Mouse (Mus musculus): ENCODE measurements around the gene Stmn3. TPM values are rescaled to one million over a fixed set of nuclear protein-coding genes. Genes with fewer than 3 reads are reported as not detected.
"Not testable (repeated sequence)": the region's sequence is repeated elsewhere in the genome, so short reads cannot be mapped to it uniquely, and the experiment has no call there.

Gene Stmn3
- polyA plus RNA-seq, 1 experiment from 2014 or later = 24.7 TPM

- H3K27me3 ChIP-seq = peaks cover 58% of the 10 kb centered on the region
- peak overlapping the region; percentile 21 for H3K4me3 ChIP-seq (replicated peaks)
- peaks cover 8% of the 10 kb centered on the region for H3K4me1 ChIP-seq
- 3% methylated on average over 35 of the region's 35 CpGs for WGBS
- H3K4me2 ChIP-seq (replicated peaks) = peak overlapping the region; percentile 22
- no peaks in the 10 kb centered on the region for H3K36me3 ChIP-seq
- ATAC-seq (ENCODE audit: insufficient number of reproducible peaks, low FRiP score, low TSS enrichment, low read depth) = peak; percentile 60; the same call in 1 of the 2 replicates
- H3K9ac ChIP-seq = no peak overlapping the region
- no peak overlapping the region for H3K27ac ChIP-seq (replicated peaks)
- H3K9me3 ChIP-seq (replicated peaks) = no peaks in the 10 kb centered on the region
Measured at GRCm38 (mm10) chr2:181313344-181314079, 788 bp downstream of the Stmn3 start.

- H3K36me3 ChIP-seq = no peaks in the 10 kb centered on the region
- WGBS = 15% methylated on average over 5 of the region's 5 CpGs
- H3K9me3 ChIP-seq (replicated peaks) = no peaks in the 10 kb centered on the region
- ATAC-seq (ENCODE audit: insufficient number of reproducible peaks, low FRiP score, low TSS enrichment, low read depth) = no peak
- H3K9ac ChIP-seq = no peak overlapping the region
- H3K4me3 ChIP-seq (replicated peaks) = peak overlapping the region; percentile 21; the same call in 1 of the 2 replicates
- no peak overlapping the region for H3K27ac ChIP-seq (replicated peaks)
- H3K27me3 ChIP-seq = peaks cover 58% of the 10 kb centered on the region
- peaks cover 8% of the 10 kb centered on the region for H3K4me1 ChIP-seq
- no peak overlapping the region for H3K4me2 ChIP-seq (replicated peaks)
Measured at GRCm38 (mm10) chr2:181313006-181313343, 1.3 kb downstream of the Stmn3 start.

GRCm38 (mm10) chr2:181312435-181312834 lies 1.9 kb downstream of the Stmn3 start:
- 67% methylated on average over 3 of the region's 3 CpGs for WGBS

GRCm38 (mm10) chr2:181307144-181307804 lies 7.0 kb downstream of the Stmn3 start:
- H3K27ac ChIP-seq (replicated peaks) = no peak overlapping the region
- no peak overlapping the region for H3K9ac ChIP-seq
- H3K27me3 ChIP-seq = peaks cover 36% of the 10 kb centered on the region
- H3K4me3 ChIP-seq (replicated peaks) = no peak overlapping the region
- no peak for ATAC-seq (ENCODE audit: insufficient number of reproducible peaks, low FRiP score, low TSS enrichment, low read depth)
- H3K4me1 ChIP-seq = no peaks in the 10 kb centered on the region; the same call in 1 of the 2 replicates
- no peak overlapping the region for H3K4me2 ChIP-seq (replicated peaks)
- H3K36me3 ChIP-seq = 0 out of 2 replicates have a peak, but pooled peaks cover under 1% of the 10 kb centered on the region
- 8% methylated on average over 30 of the region's 30 CpGs for WGBS
- H3K9me3 ChIP-seq (replicated peaks) = no peaks in the 10 kb centered on the region

More at GRCm38 (mm10) chr2:181312435-181312834, 1.9 kb downstream of the Stmn3 start:
- Histone ChIP-seq H3K4me2 (replicated peaks) (no peak overlapping the region), H3K9me3 (replicated peaks) (no peaks in the 10 kb centered on the region), H3K27me3 (peaks cover 64% of the 10 kb centered on the region), H3K27ac (replicated peaks) (no peak overlapping the region), H3K4me1 (peaks cover 8% of the 10 kb centered on the region), H3K36me3 (no peaks in the 10 kb centered on the region), H3K9ac (no peak overlapping the region), H3K4me3 (replicated peaks) (no peak overlapping the region)
- no peak for ATAC-seq (ENCODE audit: insufficient number of reproducible peaks, low FRiP score, low TSS enrichment, low read depth)

GRCm38 (mm10) chr2:181304944-181305343 lies 9.4 kb downstream of the Stmn3 start:
- Histone ChIP-seq H3K27me3 (peaks cover 24% of the 10 kb centered on the region), H3K9me3 (replicated peaks) (0 out of 2 replicates have a peak, but pooled peaks cover 6% of the 10 kb centered on the region), H3K36me3 (peaks cover 24% of the 10 kb centered on the region), H3K27ac (replicated peaks) (no peak overlapping the region), H3K4me2 (replicated peaks) (no peak overlapping the region), H3K4me1 (no peaks in the 10 kb centered on the region; the same call in 1 of the 2 replicates), H3K9ac (no peak overlapping the region), H3K4me3 (replicated peaks) (no peak overlapping the region)
- no peak for ATAC-seq (ENCODE audit: insufficient number of reproducible peaks, low FRiP score, low TSS enrichment, low read depth)
- WGBS = 93% methylated on average over 1 of the region's 1 CpGs

- no peak overlapping the region for H3K4me3 ChIP-seq (replicated peaks)
- peaks cover 30% of the 10 kb centered on the region for H3K36me3 ChIP-seq
- H3K9me3 ChIP-seq (replicated peaks) = 0 out of 2 replicates have a peak, but pooled peaks cover 6% of the 10 kb centered on the region
- ATAC-seq (ENCODE audit: insufficient number of reproducible peaks, low FRiP score, low TSS enrichment, low read depth) = no peak
- no peak overlapping the region for H3K9ac ChIP-seq
- no peak overlapping the region for H3K4me2 ChIP-seq (replicated peaks)
- peaks cover 15% of the 10 kb centered on the region for H3K27me3 ChIP-seq
- no peak overlapping the region for H3K27ac ChIP-seq (replicated peaks)
- H3K4me1 ChIP-seq = no peaks in the 10 kb centered on the region; the same call in 1 of the 2 replicates
- WGBS = 20% methylated on average over 3 of the region's 3 CpGs
Measured at GRCm38 (mm10) chr2:181302041-181302440, 12.3 kb downstream of the Stmn3 start.

- H3K4me3 ChIP-seq (replicated peaks) = no peak overlapping the region
- no peak for ATAC-seq (ENCODE audit: insufficient number of reproducible peaks, low FRiP score, low TSS enrichment, low read depth)
- H3K4me2 ChIP-seq (replicated peaks) = no peak overlapping the region
- H3K36me3 ChIP-seq = peaks cover 4% of the 10 kb centered on the region; the same call in 1 of the 2 replicates
- H3K9ac ChIP-seq = no peak overlapping the region
- no peaks in the 10 kb centered on the region for H3K9me3 ChIP-seq (replicated peaks)
- H3K4me1 ChIP-seq = peaks cover 14% of the 10 kb centered on the region
- WGBS = 68% methylated on average over 1 of the region's 1 CpGs
- H3K27me3 ChIP-seq = no peaks in the 10 kb centered on the region
- no peak overlapping the region for H3K27ac ChIP-seq (replicated peaks)
Measured at GRCm38 (mm10) chr2:181290937-181291336, 23.4 kb downstream of the Stmn3 start.

- no peaks in the 10 kb centered on the region for H3K27me3 ChIP-seq
- 72% methylated on average over 3 of the region's 3 CpGs for WGBS
- ATAC-seq (ENCODE audit: insufficient number of reproducible peaks, low FRiP score, low TSS enrichment, low read depth) = no peak
Measured at GRCm38 (mm10) chr2:181288691-181289090, 25.6 kb downstream of the Stmn3 start.

GRCm38 (mm10) chr2:181287958-181288350 lies 26.3 kb downstream of the Stmn3 start, which contains the start of gene Gmeb2:
Gene Gmeb2, minus strand, starts transcription at chr2:181288035.
- Histone ChIP-seq H3K4me1 (peaks cover 14% of the 10 kb centered on the region), H3K27ac (replicated peaks) (peak within 1 kb of the TSS; percentile 95), H3K4me2 (replicated peaks) (peak within 1 kb of the TSS; percentile 58), H3K9ac (peak within 1 kb of the TSS; percentile 69), H3K4me3 (replicated peaks) (peak within 1 kb of the TSS; percentile 69)
- ATAC-seq (ENCODE audit: insufficient number of reproducible peaks, low FRiP score, low TSS enrichment, low read depth) = peak; percentile 97
- H3K9me3 ChIP-seq (replicated peaks); H3K36me3 ChIP-seq; H3K27me3 ChIP-seq: not testable (repeated sequence)
- under 1% methylated on average over 37 of the region's 38 CpGs for WGBS

More at GRCm38 (mm10) chr2:181288691-181289090, 25.6 kb downstream of the Stmn3 start:
- peaks cover 14% of the 10 kb centered on the region for H3K4me1 ChIP-seq
- peak overlapping the region; percentile 69 for H3K4me3 ChIP-seq (replicated peaks)
- H3K36me3 ChIP-seq = peaks cover 3% of the 10 kb centered on the region; the same call in 1 of the 2 replicates
- peak overlapping the region; percentile 55 for H3K4me2 ChIP-seq (replicated peaks)
- H3K9me3 ChIP-seq (replicated peaks) = no peaks in the 10 kb centered on the region
- H3K27ac ChIP-seq (replicated peaks) = peak overlapping the region; percentile 83
- H3K9ac ChIP-seq = 0 out of 2 replicates have a peak overlapping the region, but pooled peaks have one; percentile 47

- peak overlapping the region; percentile 95 for H3K27ac ChIP-seq (replicated peaks)
- peak overlapping the region; percentile 58 for H3K4me2 ChIP-seq (replicated peaks)
- peak overlapping the region; percentile 69 for H3K4me3 ChIP-seq (replicated peaks)
- peak overlapping the region; percentile 69 for H3K9ac ChIP-seq
- 0% methylated on average over 39 of the region's 71 CpGs for WGBS
- peaks cover 14% of the 10 kb centered on the region for H3K4me1 ChIP-seq
- H3K36me3 ChIP-seq = peaks cover 9% of the 10 kb centered on the region
- H3K27me3 ChIP-seq = no peaks in the 10 kb centered on the region
- peak; percentile 91 for ATAC-seq (ENCODE audit: insufficient number of reproducible peaks, low FRiP score, low TSS enrichment, low read depth)
- H3K9me3 ChIP-seq (replicated peaks) = no peaks in the 10 kb centered on the region
Measured at GRCm38 (mm10) chr2:181287338-181287957, 26.9 kb downstream of the Stmn3 start.

Data from embryonic facial prominence, embryonic 15.5 days (tissue).